Mouse (Mus musculus) embryo, embryonic 11 days (tissue): ENCODE data around the gene Shc2.
A peak's percentile ranks its signal among the peaks of the same experiment; 100 is the strongest.

ENCODE experiments used
- DNase-seq: peaks from one replicate; pipeline ENCODE4 v3.0.0-alpha.2; 2015

Gene Shc2

GRCm38 (mm10) chr10:79668076-79668475 lies 30.4 kb upstream of the Shc2 start:
- DNase-seq = no peak

- DNase-seq = no peak
Observed at GRCm38 (mm10) chr10:79666493-79666892, 28.8 kb upstream of the Shc2 start.

- DNase-seq = no peak
Observed at GRCm38 (mm10) chr10:79665051-79665450, 27.3 kb upstream of the Shc2 start.

- peak; percentile 87 for DNase-seq
Observed at GRCm38 (mm10) chr10:79664131-79664665, 26.5 kb upstream of the Shc2 start, which contains the start of gene Madcam1. TSS of gene Madcam1 (plus strand) at chr10:79664559.

GRCm38 (mm10) chr10:79661861-79662260 lies 24.1 kb upstream of the Shc2 start:
- DNase-seq = no peak

- no peak for DNase-seq
Observed at GRCm38 (mm10) chr10:79660298-79660697, 22.6 kb upstream of the Shc2 start.

- DNase-seq = peak; percentile 54
Observed at GRCm38 (mm10) chr10:79658829-79659228, 21.1 kb upstream of the Shc2 start.

GRCm38 (mm10) chr10:79654946-79655395 lies 17.3 kb upstream of the Shc2 start:
- peak; percentile 59 for DNase-seq

- DNase-seq = no peak
Observed at GRCm38 (mm10) chr10:79652789-79653188, 15.1 kb upstream of the Shc2 start.

- DNase-seq = peak; percentile 83
Observed at GRCm38 (mm10) chr10:79649070-79649751, 11.5 kb upstream of the Shc2 start.

- DNase-seq = no peak
Observed at GRCm38 (mm10) chr10:79645711-79646110, 8.0 kb upstream of the Shc2 start, which contains the start of gene Odf3l2. TSS of gene Odf3l2 (minus strand) at chr10:79645738.

GRCm38 (mm10) chr10:79638486-79639204 lies 927 bp upstream of the Shc2 start:
- peak; percentile 77 for DNase-seq

- no peak for DNase-seq
Observed at GRCm38 (mm10) chr10:79636287-79636686, 1.4 kb downstream of the Shc2 start.

- no peak for DNase-seq
Observed at GRCm38 (mm10) chr10:79633006-79633777, 4.5 kb downstream of the Shc2 start.

- DNase-seq = no peak
Observed at GRCm38 (mm10) chr10:79631432-79631831, 6.3 kb downstream of the Shc2 start.

- DNase-seq = no peak
Observed at GRCm38 (mm10) chr10:79628377-79628776, 9.3 kb downstream of the Shc2 start.

GRCm38 (mm10) chr10:79626156-79626555 lies 11.6 kb downstream of the Shc2 start:
- no peak for DNase-seq

GRCm38 (mm10) chr10:79625398-79625797 lies 12.3 kb downstream of the Shc2 start:
- no peak for DNase-seq

GRCm38 (mm10) chr10:79623950-79624349 lies 13.8 kb downstream of the Shc2 start:
- no peak for DNase-seq

- DNase-seq = no peak
Observed at GRCm38 (mm10) chr10:79616376-79616775, 21.3 kb downstream of the Shc2 start.

GRCm38 (mm10) chr10:79615860-79616259 lies 21.9 kb downstream of the Shc2 start:
- DNase-seq = no peak

- no peak for DNase-seq
Observed at GRCm38 (mm10) chr10:79614305-79614643, 23.4 kb downstream of the Shc2 start.
